Mouse (Mus musculus) CD4-positive naive resting alpha-beta T cell, adult 76 days (primary cell): ENCODE measurements around the gene Itk. TPM values are rescaled to one million over a fixed set of nuclear protein-coding genes. Genes with fewer than 3 reads are reported as not detected.

ENCODE experiments used
- total RNA-seq: library from RNA; stranded (reverse); gene quantifications from one replicate; pipeline ENCODE4 v1.2.4, GENCODE M21; 2023

Itk gene
- 707 TPM for total RNA-seq

DNA sequence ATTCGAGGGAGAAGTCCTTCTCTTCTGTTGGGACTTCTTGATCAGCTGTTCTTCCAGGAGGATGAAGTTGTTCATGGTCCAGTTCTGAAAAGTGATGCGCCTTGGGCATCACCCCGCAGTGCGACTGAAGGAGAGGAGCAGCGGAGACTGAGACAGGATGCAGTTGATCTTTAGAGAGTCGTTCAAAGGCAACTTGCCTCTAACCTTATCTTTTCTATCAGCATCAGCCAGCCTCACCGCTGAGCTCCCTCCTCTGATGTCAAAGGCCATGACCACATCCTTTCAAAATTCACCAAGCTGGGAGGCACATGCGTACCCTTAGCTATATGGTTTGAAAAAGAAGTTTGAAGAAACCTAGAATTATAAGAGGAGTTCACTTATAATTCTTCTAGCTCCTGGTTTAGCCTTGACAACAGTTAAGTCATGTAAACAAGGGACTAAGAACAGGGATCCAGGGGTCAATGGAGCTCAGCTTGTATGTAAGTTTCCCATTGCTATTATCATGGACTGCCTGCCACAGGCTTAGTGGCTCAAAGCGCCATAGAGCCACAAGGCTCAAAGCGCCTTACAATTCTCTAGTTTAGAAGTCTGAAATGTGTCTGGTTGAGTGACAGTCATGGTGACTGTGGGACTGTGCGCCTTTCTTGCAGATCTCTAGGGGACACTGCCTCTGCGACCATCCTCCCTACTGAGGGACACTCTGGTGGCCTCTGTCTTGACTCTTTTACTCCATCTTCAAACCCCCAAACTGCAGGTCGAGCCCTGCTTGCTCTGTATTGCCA, at the start of gene Itk:
Gene Itk (minus strand): TSS at position 180 of the 782 bp plus-strand sequence.

DNA sequence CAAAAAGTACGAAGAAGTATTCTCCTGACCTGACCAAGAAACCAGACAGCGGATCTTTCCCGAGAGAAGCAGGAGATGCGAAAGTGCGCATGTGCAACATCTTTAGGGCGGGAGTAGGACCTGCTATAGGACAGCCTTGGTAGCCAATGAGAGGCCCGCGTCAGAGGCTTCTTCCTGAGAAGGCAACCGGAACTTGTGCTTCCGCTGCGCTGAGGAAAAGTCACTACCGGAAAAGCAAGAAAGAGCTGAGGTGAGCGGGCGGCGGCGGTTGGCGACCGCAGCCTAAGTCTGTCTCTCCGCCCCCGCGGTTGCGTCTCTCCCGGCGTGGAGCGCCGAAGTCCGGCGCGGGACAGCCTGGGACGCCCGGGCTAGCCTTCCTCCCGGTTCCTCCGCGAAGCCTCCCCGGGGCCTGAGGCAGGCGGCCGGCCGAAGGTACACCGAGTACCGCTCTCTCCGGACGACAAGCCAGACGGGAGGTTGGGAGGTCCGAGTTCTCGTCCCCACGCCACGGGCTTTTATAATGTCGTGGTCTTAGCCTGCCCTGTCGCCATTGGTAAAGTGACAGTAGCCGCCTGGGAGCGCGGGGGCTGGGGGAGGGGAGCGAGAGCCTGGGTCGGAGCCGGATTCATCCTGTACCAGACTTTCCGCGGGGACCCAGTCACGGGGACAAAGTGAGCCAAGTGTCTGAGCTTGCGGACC, 47.6 kb upstream of the Itk start, which contains the start of gene Med7:
Gene Med7 (plus strand): TSS at position 166 of the 699 bp plus-strand sequence.

DNA sequence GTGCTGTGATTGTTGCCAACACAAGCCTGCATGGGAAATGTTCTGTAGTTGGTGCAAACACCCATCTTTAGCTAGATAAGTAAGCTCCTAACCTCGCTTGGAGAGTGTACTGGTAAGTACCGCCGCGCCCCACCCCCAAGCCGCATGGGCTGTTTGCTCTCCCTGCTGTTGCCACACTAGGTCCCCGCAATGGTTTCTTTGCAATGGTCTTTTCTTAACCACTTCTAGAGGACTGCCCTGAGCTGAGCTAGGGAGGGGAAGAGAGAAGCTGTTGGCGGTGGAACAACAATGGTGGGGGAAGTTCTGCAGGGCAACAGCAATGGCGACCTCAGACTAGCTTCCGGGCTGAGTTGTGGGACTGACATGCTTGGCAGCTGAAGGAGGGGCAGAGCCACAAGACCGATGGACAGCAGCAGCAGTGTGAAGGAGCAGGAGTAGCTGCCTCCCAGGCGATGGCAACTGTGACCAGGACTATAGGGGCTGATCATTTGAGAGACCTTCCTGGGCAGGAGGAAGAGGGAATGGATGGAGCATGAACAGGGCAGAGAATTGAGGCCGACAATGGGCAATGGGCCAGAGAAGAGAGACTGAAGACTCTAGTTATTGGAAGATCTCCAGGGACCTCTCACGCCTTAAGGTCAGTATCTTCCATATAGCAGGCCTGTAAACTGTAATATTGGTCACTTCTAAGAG, 7.0 kb upstream of the Itk start, which contains the start of gene Fam71b:
Gene Fam71b (plus strand): TSS at position 393 of the 693 bp plus-strand sequence.

DNA sequence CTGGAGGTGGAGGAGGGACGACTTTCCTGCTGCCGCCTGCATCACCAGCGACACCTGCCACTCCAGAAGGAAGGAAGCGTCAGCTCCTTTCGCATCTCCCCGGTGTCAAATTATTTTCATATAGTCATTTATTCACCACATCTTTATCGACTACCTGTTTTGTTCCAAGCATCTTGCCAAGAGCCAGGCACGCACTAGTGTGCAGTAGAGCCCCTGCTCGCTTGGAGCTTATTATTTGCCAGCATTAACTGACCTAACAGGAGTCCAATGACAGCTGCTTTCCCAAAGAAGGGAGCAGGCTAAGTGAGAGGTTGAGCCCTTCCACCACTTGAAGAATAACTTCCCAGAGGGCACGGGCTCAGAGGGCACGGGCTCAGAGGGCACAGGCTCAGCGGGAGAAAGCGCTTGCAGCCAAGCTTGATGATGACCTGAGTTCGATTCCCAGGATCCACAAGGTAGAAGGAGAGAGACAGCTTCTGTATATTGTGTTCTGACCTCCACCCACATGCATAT, 76.7 kb downstream of the Itk start, which contains the start of gene Cyfip2:
Gene Cyfip2 (minus strand): TSS at position 337 of the 513 bp plus-strand sequence.

Other genes with a start within 250 kb of the Itk start
- 0.15 TPM for gene Nipal4, start 223.0 kb downstream of the Itk start, total RNA-seq
- not detected for gene Fndc9, start 154.0 kb downstream of the Itk start, total RNA-seq
- 173 TPM for gene Cyfip2, start 76.7 kb downstream of the Itk start, total RNA-seq
- not detected for gene Fam71b, start 7.0 kb upstream of the Itk start, total RNA-seq
- 42.3 TPM for gene Med7, start 47.4 kb upstream of the Itk start, total RNA-seq
- 2.0 TPM for gene Havcr2, start 65.4 kb upstream of the Itk start, total RNA-seq
- not detected for gene Gm12169, start 134.7 kb upstream of the Itk start, total RNA-seq
- gene BC053393, start 182.0 kb upstream of the Itk start, total RNA-seq, result not detected
- gene Dppa1, start 239.7 kb upstream of the Itk start, total RNA-seq, result not detected